Mouse (Mus musculus) thymus, postnatal 36 days (tissue): ENCODE results near the gene Fzd10.

Experiments
- DNase-seq, 2 experiments: peaks; one replicate each; pipeline ENCODE4 v3.0.0; 2022; ENCODE audit warnings: mixed read lengths in 2 of 2

Fzd10 gene

DNA sequence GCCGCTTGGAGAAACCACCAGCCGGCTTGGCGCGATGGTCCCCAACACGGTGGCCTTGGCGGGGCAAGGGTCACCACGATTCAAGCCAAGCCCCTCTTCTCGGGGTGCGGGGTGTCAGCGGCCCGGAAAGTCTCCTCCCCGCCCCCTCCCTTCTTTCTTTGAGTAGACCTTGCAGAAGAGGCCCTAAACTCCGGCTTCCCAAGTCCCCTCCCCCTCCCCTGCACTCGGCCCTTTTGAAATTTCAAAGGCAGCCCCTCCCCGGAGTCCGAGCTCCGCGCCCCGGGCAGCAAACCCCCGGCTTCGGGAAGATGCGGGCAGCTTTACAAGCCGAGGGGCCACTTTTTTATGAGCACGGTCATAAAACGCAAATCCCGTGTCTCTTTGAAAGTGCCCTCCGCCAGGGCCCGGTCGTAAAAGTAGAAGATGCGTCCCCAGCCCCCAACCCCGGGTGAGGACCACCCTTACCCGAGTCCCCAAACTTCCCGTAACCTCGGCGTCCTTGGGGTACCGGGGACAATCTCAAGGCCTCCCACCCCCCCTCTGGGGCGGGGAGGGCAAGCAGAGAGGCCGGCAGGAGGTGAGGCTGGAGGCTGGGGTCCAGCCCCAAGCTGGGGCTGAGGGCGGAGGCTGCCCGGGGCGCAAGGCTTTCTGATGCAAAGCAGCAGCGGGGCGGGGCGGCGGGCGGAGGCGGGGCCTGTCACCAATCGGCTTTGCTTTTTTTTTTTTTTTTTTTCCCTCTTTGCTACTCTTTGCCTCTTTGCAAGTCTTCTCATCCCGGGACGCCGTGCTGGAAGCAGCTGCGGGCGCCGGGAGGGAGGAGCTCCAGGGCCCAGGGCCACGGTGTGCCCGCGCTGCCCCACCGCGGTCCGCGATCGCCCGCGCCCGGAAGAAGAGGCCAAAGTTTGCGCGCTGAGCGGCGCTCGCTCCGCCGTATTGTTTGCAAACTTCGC, at the start of gene Fzd10:
Gene Fzd10 (plus strand): TSS at position 773 of the 950 bp plus-strand sequence.
- DNase-seq: peak; percentile 64 to 66

DNA sequence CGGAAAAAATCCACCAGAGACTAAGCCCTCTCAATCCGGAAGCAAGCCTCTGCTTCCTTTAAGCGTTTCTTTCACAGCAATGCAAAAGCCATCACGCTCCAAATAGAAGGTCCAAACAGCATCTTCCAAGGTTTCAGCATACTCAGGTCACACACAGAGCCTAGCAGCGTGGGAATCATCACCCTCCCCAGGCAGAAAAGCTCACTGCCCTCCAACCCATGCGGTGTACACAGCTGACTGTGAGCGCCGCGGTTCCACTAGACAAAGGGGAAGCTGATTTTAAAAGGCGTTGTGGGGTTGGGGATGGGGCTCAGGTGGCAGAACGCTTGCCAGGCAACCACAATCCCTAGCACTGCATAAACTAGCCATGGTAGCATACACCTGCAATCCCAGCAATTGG, 49.2 kb upstream of the Fzd10 start:
- no peak for DNase-seq

DNA sequence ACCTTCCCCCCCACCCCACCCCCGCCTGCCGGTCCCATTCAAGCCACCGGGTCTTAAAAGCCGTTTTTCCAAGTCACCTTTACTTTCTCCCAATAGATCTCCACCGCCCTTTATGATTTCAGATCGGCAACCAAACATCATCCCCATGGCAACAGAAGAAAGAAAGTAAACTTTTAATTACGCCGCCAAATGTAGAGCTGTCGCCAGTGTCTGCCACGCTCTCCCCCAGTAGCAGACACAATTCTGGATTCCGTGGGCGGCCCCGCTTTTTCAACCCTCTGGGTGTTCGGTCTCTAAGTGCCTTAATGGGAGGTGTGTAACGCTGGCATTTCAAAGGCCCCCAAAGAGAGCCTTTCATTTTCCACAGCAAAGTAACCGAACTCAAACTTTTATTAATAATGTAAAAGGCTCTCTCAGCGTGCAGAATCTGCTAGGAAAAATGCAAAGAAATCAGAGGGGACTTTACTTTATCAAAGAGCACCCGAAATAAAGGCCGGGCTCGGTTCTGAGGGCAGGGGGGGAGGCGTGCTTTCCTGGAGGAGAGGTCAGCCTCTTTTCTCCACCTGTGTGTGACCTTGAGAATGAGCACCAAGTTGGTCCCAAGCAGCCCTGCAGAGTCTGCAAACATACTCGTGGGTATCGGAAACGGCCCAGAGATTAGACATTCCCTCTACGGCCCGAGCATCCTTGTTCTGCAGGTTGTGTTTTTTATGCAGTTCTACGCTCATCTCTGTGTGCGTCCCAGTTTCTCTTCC, 48.3 kb upstream of the Fzd10 start:
- no peak for DNase-seq

DNA sequence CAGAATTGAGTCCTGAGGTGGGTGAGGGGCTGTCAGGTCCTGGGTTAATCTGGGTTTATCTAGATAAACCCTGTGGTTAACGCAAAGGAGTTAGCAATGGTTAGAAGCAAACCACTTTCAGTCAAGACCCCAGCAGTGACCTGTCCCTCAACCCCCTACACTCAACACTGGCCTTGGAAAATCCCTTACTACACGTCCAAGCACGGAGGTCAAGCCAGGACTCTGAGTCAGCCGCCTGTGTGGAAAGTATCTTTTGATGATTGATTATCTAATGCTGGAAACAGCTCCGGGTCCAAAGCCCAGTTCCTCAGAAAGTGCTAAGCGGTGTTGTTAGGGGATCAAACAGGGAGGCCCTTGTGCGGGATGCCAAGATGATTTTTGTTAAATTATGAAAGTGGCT, 42.5 kb upstream of the Fzd10 start:
- DNase-seq: no peak

DNA sequence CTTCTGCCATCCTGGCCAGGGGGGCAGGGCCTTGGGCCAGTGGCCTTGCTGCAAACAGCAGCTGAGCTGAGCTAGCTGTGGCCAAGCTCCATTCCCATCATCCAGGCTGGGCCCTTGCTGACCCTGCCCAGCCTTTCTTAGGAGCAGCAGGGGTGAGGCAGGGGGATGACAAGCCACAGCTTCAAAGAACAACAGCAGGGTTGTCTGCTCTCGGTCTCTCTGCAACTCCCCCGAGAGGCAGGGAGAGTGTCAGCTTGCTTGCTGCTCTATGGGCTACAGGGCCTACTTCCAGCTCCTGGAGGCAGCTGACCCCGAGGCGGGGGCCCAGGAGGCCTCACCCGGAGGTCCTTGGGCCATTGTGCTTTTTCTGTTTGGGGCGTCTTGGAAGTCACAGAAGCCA, 33.3 kb upstream of the Fzd10 start:
- DNase-seq: no peak

DNA sequence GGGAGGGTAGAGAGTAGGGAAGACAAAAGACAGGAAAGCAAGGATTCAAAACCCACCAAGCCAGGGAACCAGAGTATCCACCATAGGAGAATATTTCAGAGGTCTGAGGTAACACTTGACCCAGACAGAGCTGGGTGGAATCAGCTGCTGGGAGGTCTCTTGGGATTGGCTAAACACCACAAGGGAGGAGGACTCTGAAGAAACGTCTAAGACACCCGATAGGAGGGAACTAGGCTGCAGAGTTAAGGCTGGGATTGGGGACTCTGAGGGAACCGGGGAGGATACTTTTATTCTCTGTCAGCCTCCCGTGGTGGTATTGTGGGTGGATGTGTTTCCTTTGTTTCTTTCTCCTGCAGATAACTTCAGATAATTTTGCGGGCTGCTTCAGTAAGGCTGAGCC, 31.7 kb upstream of the Fzd10 start:
- DNase-seq: no peak

DNA sequence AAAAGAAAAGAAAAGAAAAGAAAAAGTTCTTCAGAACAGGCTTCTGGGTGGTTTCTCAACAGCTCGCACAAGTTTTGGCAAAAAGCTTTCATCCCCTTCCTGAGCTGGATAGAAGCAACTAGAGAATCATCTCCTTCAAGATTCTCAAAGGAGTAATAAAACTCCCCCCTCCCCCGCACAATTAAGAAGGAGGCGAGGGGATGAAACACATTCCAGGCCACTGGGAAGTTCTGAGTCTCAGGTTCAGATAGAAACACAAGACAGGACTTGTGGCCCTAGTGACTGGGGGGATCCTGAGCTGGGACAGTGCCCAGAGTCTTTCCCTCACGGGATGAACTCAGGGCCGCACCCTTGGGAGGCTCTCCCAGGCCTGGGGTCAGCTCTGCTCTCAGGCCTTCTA, 30.6 kb upstream of the Fzd10 start:
- DNase-seq: no peak

DNA sequence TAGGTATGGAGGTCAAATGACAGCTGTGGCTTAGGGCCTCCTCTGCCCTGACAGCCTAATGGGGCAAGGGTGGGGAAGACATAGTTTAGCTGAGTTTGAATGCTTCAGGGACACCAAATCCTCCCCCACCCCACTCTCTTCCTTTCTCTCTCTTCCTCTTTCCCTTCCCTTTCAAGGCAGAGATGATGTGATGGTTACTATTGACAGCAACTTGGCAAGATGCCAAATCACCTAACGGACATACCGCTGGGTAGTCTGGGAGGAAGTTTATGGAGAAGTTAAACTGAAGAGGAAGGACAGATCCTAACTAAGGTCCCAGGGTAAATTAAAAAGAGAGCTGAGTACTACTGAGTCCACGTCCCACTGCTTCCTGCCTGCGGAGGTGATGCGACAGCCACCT, 29.8 kb upstream of the Fzd10 start:
- DNase-seq: no peak

DNA sequence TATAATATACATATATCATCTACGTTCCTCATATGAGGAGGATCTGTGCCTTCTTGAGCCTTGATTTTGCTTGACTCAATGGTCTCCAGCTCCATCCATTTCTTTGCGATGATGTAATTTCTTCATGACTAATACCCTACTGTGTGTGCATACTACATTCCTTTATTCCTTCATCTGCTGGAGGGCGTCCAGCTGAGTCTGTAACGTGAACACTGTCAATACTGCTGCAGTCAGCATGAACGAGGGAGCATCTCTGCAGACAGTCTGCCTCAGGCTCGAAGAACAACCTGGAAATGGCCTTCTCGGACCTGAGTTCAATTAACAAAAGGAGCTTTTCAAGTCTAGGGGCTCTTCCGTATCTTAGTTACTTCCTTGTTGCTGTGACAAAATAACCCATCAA, 28.9 kb upstream of the Fzd10 start:
- DNase-seq: no peak

DNA sequence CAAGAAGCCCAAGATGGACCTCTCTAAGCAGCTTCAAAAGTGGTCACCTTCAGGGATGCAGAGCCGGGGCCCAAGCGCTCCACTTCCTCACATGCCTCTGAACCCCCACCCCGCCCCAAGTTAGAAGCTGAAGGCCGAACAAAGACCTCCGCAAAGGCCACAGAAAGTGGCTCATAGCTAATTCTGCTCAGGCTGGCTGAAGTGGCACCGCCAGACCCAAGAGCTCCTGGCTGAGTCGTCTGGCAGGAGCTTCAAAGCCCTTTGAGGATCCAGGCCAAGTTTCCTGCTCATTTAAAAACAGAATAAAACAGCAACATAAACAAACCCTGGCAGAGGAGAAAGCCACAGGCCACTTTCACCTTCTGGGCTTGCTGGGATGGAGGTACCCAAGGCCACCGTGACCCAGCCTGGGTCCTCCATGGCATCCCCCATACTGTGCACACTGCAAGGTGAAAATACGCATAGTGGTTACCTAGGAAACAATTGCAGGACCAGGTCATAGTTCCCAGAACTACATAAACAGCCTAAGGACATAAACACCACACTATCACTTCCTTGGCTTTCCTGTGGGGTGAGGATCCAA, 24.6 kb upstream of the Fzd10 start:
- no peak for DNase-seq

DNA sequence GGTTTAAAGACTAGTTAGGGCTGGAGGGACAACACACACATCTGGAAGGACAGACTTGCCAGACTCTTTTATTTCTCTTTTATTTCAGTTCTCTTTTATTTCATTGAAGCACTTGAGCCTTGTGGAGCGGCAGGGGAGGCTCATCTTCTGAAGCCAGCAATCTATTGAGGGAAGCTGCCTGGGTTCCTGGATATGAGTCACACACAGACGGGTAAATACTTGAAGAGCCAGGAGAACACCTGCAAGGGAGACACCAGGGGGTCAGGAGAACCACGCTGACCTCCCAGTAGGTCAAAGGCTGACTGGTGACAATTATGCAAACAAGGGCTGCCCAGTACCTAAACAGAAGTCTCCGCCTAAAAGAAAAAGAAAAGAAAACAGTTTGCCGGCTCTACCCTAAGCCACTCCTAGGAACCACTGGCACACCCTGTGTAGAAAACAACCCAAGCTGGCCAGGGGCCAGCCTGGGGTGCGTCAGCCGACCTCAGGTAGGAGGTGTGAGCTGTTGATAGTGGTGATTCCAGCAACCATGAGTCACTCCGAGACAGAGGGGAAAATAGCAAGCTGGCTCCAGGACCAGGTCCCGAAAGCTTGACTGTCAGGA, 21.5 kb upstream of the Fzd10 start:
- no peak for DNase-seq

DNA sequence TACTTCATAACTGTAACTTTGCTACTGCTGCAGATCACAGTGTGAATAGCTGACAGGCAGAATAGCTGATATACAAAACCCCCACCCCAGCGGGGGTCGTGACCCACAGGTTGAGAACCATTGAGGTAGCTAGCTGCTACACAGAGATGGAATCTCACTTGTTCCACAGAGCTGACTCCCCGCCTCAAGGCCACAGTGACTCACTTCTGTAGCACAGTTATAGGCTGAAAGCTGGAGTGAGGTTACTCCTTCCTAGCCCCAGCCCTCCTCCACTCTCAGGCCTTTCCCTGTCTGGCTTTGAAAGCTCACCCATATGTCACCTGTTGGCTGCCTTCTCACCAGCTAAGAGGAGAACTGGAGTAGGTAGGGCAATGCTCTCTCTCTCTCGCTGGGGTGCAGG, 19.7 kb upstream of the Fzd10 start:
- no peak for DNase-seq

DNA sequence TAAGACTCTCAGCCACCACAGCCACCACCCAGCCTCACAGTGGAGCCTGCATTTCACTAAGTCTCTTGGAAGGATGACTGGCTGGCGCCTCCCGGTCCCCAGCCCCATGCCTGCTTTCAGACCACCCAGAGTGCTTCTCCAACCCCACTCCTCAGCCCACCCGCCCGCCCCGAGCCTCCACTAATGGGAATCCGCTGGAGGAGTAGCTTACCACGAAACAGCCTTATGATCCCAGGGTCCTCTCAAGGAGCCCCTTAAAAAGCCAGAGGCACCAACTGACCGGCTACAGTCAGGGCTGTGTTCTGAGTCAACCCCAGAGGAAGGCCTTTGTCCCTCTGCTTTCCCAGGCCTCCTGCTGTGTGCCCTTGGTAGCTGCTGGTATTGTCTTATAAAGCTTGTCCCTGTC, 19.1 kb upstream of the Fzd10 start:
- DNase-seq: no peak

DNA sequence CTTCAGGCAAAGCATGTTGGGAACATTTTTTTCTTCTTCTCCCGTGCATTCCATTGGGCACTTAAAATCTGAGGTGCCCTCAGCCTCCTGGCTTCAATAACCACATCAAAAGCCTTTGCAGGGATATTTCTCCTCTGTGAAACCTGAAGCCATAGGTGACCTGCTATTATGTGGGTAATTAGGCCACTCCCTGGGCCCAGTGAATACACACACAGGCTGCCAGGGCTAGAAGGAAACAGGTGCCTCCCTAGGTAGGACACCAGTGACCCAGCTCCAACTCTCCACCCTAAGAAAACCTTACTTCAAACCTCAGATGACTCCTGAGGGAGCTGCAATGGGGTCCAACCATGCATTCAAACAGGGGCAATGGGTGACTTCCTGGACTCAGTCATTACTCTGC, 11.4 kb upstream of the Fzd10 start:
- no peak for DNase-seq

DNA sequence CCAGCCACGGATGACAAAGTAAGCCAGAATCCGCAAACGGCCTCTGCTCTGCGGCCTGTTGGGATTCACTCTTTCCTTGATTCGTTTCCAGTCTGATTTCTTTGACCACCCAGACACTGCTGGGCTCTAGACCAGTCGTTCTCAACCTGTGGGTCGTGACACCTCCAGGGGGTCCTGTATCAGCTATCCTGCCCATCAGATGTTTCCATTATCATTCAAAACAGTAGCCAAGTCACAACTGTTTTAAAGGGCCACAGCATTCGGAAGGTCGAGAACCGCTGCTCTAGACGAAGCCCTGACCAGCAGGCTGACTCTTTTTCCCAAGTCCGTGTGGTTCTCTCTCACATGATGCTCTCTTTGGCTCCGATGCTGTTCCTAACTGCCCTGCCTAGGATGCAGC, 7.2 kb upstream of the Fzd10 start:
- DNase-seq: no peak

DNA sequence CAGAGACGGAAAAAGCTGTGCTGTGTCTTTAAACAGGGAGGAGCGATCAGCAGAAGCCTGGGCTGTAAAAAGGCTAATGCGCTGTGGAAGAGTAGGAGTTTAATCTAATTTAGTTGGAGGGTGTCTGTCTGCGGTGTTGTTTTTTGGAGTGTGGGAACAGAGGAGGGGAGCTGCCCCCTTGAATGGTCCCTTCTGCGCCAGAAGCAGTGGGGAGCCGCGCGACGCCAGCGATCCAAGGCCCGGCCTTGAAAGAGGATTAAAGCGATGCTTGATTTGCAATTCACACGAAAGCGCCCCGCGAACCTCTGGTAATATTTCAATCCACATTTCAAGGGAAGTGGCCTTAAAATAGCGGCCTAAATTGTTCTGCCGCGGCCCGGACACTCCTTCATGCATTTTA, 3.8 kb upstream of the Fzd10 start:
- no peak for DNase-seq

DNA sequence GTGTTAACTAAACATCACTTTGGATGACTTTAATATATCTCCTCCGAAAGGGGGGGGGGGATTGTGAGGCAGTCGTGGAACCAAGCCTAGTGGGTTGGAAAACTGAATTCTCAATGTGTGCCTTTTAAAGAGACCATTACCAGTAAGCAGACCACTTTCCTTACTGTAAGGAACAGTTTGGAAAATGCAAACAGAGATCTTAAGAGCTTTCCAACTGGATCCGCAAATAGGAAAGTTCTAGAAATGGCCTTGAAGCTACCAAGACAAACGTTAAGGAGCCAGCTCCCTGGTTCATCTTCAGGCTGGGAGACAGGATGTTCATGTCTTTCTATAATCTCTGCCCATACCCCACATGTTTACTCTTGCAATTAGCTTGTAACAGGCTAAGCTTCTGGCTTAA, 3.3 kb upstream of the Fzd10 start:
- no peak for DNase-seq

DNA sequence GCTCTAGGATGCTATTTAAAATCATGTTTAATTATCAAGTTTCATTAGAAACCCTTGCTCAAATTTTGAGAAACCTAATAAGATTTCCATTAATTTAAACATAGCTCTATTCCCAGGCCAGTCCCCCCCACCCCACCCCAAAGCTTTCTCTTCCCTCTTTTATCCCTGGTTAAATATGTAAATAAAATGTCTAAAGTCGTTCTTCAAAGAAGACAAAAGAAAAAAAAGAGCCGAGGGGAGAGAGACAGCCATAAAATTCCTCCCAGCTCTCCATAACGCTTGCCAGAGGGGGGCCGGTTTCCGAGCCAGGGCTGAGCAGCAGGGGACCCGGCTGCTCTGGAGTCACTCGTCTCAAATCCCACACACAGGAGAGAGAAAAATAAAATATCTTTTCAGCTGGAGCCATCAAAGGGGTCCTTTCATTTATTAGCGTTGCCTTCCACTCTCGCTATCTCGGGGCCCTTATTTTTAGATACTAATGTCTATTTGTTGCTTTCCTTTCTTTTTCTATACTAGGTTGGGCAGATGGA, 2.4 kb upstream of the Fzd10 start:
- no peak for DNase-seq

DNA sequence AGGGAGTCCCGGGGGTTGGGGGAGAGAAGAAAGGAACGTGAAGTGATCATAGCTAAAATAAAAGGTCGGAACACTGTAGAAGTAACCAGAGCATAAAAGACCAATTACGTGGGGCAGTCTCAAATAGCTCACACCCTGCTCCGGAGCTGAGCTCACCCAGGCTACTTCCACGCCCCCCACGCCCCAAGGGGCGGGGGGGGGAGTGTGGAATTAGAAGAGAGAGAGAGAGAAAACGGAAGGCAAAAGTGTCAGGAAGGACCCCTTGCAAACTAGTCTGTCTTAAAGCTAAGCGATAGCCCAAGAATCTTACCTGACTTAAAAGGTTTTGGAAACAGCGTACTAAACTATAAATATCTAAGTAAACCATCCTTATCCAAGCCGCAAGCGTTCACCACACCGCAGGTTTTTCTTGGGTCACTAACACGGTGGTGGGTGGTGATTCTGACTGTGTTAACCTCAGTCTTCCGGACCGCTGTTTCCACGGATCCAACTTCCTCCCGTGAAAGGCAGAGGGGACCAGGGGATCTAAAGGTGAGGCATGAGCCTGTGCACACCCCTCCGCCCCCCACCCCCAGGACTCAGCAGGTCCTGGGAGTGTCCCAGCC, 1.8 kb upstream of the Fzd10 start:
- DNase-seq: no peak

DNA sequence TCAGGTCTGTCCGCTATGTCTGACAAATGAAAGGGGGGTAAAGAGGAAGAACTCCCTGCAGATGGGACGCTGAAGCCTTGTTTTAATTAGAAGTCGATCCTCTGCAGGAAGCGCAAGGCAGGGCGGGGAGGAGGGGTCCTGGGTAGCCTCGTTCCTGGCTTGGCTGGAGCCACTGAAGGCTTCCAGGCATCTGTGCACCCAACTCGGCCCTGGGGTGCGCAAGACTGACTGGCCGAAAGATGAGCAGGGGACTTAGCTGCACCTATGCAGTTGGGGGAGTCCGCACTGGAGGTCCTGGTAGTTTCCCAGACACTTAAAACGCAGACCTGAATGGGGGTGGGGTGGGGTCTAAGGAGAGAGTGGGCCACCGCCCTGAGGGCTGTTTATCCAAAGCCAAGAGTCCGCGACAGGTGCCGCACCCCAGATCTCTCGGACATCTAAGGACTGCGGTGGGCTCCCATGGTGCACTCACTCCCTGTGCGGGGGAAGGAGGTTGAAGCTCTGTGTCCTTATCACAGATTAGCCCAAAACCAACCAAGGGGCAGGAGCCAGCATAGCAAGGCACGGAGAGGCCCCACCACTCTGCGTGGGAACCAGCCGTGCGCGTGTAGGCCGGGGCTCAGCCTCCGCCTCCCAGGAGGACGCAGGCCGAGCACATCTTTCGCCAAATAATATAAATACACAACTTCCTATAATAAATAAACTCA, 1.1 kb upstream of the Fzd10 start:
- DNase-seq: peak; percentile 6 to 12

DNA sequence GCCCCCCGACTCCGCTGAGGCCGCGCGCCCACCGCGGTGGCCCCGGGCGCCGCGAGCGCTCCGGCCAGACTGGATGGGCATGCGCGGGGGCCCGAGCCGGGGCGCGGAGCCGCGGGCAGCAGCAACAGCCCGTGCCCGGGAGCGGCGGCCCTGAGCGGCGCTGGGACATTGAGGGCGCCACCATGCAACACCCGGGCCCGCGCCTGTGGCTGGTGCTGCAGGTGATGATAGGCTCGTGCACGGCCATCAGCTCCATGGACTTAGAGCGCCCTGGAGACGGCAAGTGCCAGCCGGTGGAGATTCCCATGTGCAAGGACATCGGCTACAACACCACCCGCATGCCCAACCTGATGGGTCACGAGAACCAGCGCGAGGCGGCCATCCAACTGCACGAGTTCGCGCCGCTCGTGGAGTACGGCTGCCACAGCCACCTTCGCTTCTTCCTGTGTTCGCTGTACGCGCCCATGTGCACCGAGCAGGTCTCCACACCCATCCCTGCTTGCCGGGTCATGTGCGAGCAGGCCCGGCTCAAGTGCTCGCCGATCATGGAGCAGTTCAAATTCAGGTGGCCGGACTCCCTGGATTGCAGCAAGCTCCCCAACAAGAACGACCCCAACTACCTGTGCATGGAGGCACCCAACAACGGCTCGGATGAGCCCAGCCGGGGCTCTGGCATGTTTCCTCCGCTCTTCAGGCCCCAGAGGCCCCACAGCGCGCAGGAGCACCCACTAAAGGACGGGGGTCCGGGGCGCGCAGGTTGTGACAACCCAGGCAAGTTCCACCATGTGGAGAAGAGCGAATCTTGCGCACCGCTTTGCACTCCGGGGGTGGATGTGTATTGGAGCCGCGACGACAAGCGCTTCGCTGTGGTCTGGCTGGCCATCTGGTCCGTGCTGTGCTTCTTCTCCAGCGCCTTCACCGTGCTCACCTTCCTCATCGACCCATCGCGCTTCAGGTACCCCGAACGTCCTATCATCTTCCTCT, 684 bp downstream of the Fzd10 start:
- DNase-seq: peak; percentile 41 to 48
